Mouse (Mus musculus): ENCODE measurements at regions not wholly inside any gene's neighbourhood (a gene's known extent, or its start where the extent isn't known, plus 50 kb on each side); places are given as distances from the start of the nearest gene placed in this dataset.

DNA sequence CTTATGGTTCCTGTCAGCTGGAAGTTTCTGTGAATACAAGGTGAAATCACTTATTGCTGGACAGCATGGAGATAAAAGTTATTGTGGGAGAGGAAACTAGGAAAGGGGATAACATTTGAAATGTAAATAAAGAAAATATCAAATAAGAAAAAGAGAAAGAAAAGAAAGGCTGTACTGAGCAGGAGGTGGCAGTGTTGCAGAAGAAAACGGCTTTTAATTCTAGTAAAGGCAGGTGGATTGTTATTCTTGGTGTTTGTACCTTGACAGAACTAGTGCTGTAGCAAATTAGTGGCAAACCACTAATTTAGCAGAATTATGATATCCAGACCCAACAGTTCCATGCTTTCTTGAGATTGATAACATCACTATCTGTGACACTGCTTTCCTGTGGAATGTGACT is 52.6 kb downstream of the Gm10358 start:
- no peak for DNase-seq (ENCODE audit: low read depth, low spot score)

DNA sequence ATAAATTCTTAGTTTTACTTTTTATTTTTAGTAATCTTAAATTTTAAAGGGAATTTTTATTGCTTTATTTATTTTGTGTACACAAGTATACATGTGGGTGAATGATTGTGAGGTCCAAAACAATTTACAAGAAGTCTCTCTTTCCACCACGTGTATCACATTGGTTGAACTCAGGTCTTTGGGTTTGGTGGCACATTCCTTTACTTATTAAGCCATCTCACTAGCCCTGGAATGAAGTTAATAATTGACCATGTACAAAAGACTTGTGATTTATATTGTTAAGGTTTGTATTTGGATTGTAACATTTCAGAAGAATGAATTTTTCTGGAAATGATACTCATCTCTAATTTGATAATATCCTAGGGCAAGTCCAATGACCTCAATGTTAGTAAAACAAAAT is 56.2 kb downstream of the Gm10358 start:
- no peak for DNase-seq (ENCODE audit: low read depth, low spot score)

DNA sequence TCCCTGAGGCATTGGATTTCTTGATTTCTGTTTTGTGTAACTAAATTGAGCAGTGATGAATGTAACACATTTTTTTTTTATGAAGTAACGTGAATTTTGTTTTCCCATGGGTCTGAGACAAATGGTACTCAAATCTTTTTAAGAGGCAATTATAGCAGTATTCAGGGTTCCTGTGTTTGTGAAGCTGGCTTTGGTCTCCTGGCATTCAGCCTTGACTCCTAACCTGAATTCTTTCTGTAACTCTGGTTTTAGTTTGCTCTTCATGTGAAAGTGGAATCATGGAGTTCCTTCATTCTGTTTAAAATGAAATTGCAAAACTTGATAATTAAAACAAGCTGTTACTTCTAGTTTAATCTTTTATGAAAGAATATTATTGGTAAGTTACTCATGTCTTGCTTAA is 58.3 kb downstream of the Gm10358 start:
- DNase-seq (ENCODE audit: low read depth, low spot score), result no peak

DNA sequence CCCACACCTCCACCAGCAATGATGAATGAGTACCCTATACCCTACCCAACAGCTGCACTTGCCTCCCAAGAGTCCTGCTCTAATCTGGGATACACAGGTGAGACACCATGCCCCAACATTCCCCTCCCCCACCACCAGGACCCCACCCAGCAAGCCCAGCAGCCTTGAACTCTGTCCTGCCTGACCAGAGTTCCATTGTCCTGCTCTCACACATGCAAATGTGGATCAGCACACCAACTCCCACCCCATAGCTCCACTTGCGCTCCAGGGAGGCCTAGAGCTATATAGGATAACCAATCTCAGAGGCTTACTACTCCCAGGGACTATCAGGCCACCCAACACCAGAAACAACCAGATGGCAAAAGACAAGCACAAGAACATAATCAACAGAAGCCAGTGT is 85.8 kb downstream of the Gm10358 start:
- DNase-seq (ENCODE audit: low read depth, low spot score), result peak; percentile 22

DNA sequence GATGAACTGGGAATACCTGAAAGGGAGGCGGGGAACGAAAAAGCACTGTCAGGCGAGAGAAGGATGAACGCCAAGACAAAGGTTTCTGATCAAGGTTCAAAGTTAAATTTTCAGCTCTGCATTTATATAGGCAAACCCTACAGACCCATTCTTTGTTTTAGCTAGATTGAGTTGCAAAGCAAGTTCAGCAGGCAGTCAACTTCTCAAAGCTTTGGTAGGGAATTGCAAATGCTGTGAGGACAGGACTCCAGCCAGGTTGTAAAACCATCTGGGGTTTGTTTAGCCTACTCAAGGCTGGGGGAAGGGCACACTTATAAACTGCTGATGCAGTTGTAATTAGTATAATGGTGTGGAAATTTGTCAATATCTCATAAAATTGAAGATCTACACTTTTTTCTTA is 87.9 kb downstream of the Gm10358 start:
- DNase-seq (ENCODE audit: low read depth, low spot score), result peak; percentile 70

DNA sequence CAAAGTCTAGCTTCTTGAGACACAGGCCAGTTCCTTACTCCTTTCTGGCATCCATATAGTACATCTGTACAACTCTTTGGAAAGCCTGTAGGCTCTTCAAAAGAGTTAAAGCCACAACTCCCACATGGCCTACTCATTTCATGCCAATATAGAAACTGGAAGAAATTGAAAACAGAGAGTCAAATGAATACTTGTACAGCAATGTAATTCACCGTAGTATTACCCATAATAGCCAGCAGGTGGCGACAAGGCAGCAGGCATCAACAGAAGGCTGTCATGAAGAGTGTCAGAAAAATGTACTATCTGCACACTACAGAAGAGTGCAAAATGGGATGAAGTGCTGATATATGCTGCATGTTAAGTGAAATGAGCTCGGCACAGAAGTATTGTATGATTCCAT is 90.5 kb downstream of the Gm10358 start:
- peak; percentile 52 for DNase-seq (ENCODE audit: low read depth, low spot score)

DNA sequence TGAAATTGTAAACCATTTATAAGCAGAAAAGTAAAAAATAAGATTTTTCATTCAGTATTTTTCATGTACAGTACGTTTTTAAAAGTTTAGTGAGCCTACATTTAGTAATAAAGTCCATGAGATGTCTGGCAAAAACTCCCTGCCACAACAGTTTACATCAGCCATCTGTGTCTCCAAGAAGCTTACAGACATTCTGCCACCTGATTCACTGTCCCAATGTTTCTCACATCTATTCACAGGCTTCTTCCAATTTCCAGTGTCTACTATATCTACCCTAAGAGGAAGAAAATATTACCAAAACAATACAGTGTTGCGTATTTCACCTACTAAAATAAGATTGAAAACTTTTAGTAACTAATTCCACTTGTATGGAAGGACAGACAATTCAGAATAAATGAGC is 95.7 kb downstream of the Rasd2 start:
- no peak for DNase-seq (ENCODE audit: low read depth, low spot score)

DNA sequence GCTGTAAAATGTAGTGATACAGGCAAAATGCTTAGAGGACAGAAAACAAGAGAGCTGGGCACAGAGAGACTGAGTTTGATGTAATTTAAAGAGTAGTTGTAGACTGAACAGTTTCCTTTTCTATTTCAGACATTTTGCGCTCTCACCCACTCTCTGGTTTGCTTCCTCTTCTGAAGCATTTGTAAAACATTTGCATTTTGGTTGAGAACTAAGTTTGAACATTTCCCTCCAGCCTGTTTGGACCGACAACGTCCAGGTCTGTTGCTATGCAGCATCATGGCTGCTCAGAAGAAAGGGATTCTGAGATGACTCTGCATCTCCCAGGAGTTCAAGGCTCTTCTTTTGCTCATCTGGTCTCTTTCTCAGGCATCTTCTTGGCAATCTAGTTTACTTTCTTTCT is 78.2 kb downstream of the Rasd2 start:
- no peak for DNase-seq (ENCODE audit: low read depth, low spot score)

DNA sequence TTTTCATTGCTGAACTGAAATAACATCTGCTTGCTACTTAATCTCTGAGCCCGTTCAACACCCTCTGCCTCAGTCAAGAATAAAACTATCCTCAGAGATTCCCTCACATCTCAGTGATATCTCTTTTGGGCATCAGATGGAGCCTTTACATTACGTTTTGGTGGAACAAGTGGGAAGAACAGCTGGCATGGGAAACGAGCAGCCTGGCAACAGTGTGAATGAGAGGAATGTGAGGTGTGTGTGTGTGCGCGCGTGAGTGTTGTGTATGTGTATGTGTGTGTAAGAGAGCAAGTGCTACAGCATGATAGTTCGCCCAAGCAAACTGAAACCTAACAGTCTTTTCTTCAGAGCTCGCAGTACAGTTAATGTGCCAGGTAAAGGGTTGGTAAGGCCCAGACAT is 76.2 kb downstream of the Rasd2 start:
- DNase-seq (ENCODE audit: low read depth, low spot score), result no peak
